Mouse (Mus musculus): ENCODE measurements around the gene Olfr827. TPM values are rescaled to one million over a fixed set of nuclear protein-coding genes. Genes with fewer than 3 reads are reported as not detected.

Olfr827 gene
- not detected for polyA plus RNA-seq (2014; fragmentation: Illumina TruSeq; extraction: RNeasy Lipid Tissue Mini Kit (QIAGEN cat#74804); ENCODE audit: low read depth, low replicate concordance)

DNA sequence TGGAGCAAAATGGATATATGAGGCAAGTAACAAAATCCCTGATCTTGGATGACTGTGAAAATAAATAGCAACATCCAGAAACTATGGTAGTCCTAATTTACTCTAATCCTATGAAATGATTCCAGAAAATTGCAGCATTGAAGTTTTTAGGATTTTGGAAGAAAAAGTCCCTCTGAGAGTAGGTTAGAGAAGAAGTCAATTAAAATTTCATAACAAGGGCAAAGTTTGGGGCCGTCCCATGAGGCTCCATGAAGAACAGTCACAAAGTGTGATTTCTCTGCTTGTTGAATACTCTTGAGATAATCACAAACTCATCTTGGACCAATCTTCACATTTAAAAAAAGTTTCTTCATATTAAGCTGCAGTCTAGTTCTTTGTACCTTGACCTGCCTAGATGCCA, at the start of gene Olfr827:
Olfr827 (minus strand) TSS at position 101 of the 400 bp plus-strand sequence.

DNA sequence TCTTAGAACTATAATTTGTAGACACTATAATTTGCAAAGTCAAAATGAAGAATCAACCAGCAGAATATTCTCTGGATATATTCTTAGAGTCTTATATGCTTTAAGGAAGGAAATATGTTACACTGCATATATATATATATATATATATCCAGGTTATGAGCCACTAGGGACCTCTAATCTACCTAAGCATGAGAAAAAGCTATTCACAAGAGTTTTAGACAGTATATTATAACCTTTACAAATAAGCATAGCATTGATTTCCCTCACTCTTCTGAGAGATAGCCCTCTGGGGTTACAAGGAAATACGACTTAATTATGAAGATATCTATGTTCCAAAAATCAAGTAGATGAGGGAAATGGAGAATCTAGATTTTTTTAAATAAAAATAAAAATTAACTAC, 30.1 kb downstream of the Olfr827 start, which contains the start of gene Olfr826:
Olfr826 (minus strand) TSS at position 101 of the 400 bp plus-strand sequence.

DNA sequence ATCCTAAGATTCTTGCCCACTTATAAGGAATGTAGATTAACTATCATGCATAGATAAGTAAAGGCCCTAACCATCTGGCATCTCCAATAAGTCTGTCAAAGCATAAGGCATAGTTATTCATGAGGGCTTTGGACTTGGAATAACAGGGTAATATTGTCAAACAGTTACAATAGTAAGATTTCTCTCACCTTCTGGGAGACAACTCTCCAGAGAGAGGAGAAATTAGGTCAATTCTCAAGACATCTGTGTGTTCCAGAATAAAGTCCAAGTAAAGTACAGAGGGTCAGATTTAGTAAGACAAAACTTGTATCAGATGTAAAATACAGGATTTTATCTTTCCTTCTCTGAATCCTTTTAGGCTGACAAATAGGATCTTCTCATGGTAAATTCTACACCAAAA, 47.5 kb downstream of the Olfr827 start, which contains the start of gene Olfr825:
Olfr825 (minus strand) TSS at position 101 of the 400 bp plus-strand sequence.

Other genes with a start within 250 kb of the Olfr827 start
- not detected for gene Olfr819, start 247.1 kb downstream of the Olfr827 start, polyA plus RNA-seq (2014; fragmentation: Illumina TruSeq; extraction: RNeasy Lipid Tissue Mini Kit (QIAGEN cat#74804); ENCODE audit: low read depth, low replicate concordance)
- not detected for gene Olfr247, start 238.3 kb downstream of the Olfr827 start, polyA plus RNA-seq (2014; fragmentation: Illumina TruSeq; extraction: RNeasy Lipid Tissue Mini Kit (QIAGEN cat#74804); ENCODE audit: low read depth, low replicate concordance)
- gene Gm10310, start 229.3 kb downstream of the Olfr827 start, polyA plus RNA-seq (2014; fragmentation: Illumina TruSeq; extraction: RNeasy Lipid Tissue Mini Kit (QIAGEN cat#74804); ENCODE audit: low read depth, low replicate concordance) = not detected
- gene Olfr820, start 201.8 kb downstream of the Olfr827 start, polyA plus RNA-seq (2014; fragmentation: Illumina TruSeq; extraction: RNeasy Lipid Tissue Mini Kit (QIAGEN cat#74804); ENCODE audit: low read depth, low replicate concordance) = not detected
- gene Olfr821, start 184.1 kb downstream of the Olfr827 start, polyA plus RNA-seq (2014; fragmentation: Illumina TruSeq; extraction: RNeasy Lipid Tissue Mini Kit (QIAGEN cat#74804); ENCODE audit: low read depth, low replicate concordance) = not detected
- not detected for gene Olfr822, start 143.2 kb downstream of the Olfr827 start, polyA plus RNA-seq (2014; fragmentation: Illumina TruSeq; extraction: RNeasy Lipid Tissue Mini Kit (QIAGEN cat#74804); ENCODE audit: low read depth, low replicate concordance)
- gene Olfr823, start 99.0 kb downstream of the Olfr827 start, polyA plus RNA-seq (2014; fragmentation: Illumina TruSeq; extraction: RNeasy Lipid Tissue Mini Kit (QIAGEN cat#74804); ENCODE audit: low read depth, low replicate concordance) = not detected
- gene Olfr824, start 84.4 kb downstream of the Olfr827 start, polyA plus RNA-seq (2014; fragmentation: Illumina TruSeq; extraction: RNeasy Lipid Tissue Mini Kit (QIAGEN cat#74804); ENCODE audit: low read depth, low replicate concordance) = not detected
- gene Olfr825, start 47.6 kb downstream of the Olfr827 start, polyA plus RNA-seq (2014; fragmentation: Illumina TruSeq; extraction: RNeasy Lipid Tissue Mini Kit (QIAGEN cat#74804); ENCODE audit: low read depth, low replicate concordance) = not detected
- not detected for gene Olfr826, start 30.2 kb downstream of the Olfr827 start, polyA plus RNA-seq (2014; fragmentation: Illumina TruSeq; extraction: RNeasy Lipid Tissue Mini Kit (QIAGEN cat#74804); ENCODE audit: low read depth, low replicate concordance)
- not detected for gene Neurod4, start 65.8 kb upstream of the Olfr827 start, polyA plus RNA-seq (2014; fragmentation: Illumina TruSeq; extraction: RNeasy Lipid Tissue Mini Kit (QIAGEN cat#74804); ENCODE audit: low read depth, low replicate concordance)
- gene Tespa1, start 108.5 kb upstream of the Olfr827 start, polyA plus RNA-seq (2014; fragmentation: Illumina TruSeq; extraction: RNeasy Lipid Tissue Mini Kit (QIAGEN cat#74804); ENCODE audit: low read depth, low replicate concordance) = 3.0 TPM
- not detected for gene Vmn2r84, start 179.9 kb upstream of the Olfr827 start, polyA plus RNA-seq (2014; fragmentation: Illumina TruSeq; extraction: RNeasy Lipid Tissue Mini Kit (QIAGEN cat#74804); ENCODE audit: low read depth, low replicate concordance)
- not detected for gene Vmn2r85, start 215.3 kb upstream of the Olfr827 start, polyA plus RNA-seq (2014; fragmentation: Illumina TruSeq; extraction: RNeasy Lipid Tissue Mini Kit (QIAGEN cat#74804); ENCODE audit: low read depth, low replicate concordance)
- gene Vmn2r86, start 241.6 kb upstream of the Olfr827 start, polyA plus RNA-seq (2014; fragmentation: Illumina TruSeq; extraction: RNeasy Lipid Tissue Mini Kit (QIAGEN cat#74804); ENCODE audit: low read depth, low replicate concordance) = not detected

Data from sigmoid colon, adult 10 weeks (tissue).